Mouse (Mus musculus): ENCODE results near the gene Atp6v1g3. TPM values are rescaled to one million over a fixed set of nuclear protein-coding genes. Genes with fewer than 3 reads are reported as not detected.

The Atp6v1g3 gene
- total RNA-seq, 2 experiments from 2014 or later = not detected

DNA sequence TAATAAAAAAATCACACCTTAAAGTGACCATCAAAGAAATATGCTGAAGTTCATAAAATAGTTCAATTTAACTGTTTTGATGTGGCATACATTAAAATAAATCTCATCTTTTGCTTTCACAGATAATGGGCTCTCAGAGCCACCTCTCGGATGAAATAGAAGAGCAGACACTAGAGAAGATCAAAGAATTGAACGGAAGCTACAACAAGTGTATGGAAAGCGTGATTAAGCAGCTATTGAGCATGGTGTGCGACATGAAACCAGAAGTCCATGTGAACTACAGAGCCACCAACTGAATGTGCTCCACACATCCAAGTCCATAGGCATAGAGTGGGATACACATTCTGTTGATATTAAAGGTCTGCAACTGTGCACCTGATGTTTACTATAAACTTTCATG, 14.1 kb downstream of the Atp6v1g3 start:
- DNase-seq (ENCODE audit: extremely low spot score in 1 of 2, low spot score in 1 of 2) = no peak

DNA sequence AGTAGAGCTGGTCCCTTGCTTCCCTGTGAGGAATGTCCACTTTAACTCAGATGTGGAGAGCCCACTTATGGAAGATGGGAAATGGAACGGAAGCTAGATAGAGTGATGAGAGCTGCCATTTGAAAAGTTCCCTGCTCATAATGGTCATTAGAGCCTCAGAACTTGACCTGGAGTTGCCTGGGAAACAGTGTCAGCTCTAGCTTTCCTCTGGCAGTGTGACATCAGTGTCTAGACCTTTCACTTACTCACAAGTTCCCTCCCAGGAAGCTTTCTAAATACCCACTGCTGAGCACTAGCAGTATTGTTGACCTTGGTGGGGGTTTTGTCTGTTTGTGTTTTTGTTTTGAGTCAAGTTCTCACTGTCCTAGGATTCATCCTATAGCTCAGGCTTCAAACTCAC, 15.2 kb downstream of the Atp6v1g3 start:
- no peak for DNase-seq (ENCODE audit: extremely low spot score in 1 of 2, low spot score in 1 of 2)

DNA sequence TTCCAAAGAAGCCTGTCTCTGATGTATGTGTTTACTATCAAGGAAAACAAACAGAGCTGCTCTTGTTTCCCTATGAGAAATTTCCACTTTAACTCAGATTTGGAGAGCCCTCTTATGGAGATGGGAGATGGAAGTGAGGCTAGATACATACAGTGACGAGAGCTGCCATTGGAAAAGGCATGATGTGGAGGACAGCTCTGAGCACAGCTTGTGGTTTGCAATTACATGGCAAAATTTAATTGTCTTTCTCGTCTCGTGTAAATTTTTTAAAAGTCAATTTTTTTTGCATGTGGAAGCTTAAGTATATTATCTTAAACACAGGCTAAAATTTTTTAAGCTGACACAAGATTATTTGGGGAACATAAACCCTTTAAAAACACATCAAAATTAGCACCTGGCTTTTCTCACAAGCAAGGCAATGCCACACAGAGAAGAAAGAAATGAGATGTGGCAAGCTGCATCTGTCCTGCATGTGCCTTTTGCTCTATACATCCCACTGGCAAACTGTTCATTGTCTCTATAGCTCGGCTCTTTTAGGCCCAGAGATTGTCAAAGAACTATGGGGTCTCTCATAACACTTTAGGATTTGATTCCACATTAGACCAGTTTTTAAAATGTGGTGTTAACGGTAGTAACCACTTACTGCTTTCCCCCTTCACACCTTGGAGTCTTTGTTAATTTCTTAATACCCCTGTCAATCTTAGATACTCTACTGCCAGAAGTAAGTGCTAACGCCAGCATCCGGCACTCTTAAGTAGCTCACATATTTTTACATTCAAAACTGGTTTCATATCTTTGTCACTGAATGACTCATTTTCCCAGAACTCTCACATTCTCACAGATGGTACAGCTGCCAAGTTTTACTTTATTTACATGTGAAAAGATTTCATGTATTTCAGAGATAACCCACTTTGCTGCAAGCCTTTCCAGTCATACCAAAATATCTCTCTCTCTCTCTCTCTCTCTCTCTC, 16.2 kb downstream of the Atp6v1g3 start:
- no peak for DNase-seq (ENCODE audit: extremely low spot score in 1 of 2, low spot score in 1 of 2)

DNA sequence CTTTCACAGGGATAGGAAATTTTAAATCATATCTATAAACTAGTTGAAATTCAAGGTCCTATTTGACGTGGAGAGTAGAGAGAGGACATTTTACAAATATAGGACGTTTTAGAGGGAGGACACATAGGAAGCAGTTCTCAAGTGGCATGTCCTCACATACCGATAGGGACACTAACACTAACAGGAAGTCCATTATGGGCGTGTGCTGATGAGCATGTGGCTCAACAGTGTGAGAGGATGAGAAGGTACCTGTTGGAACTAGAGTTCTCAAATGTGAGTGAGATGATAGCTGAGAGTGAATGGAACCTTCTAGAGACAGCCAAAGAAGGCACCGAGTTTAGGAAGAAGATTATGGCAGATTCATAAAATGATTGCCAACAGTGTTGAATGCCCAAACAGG, 17.9 kb downstream of the Atp6v1g3 start:
- no peak for DNase-seq (ENCODE audit: extremely low spot score in 1 of 2, low spot score in 1 of 2)

GRCm38 (mm10) chr1:138294487-138294886, 20.9 kb downstream of the Atp6v1g3 start:
- no peak for DNase-seq (ENCODE audit: extremely low spot score in 1 of 2, low spot score in 1 of 2)

DNA sequence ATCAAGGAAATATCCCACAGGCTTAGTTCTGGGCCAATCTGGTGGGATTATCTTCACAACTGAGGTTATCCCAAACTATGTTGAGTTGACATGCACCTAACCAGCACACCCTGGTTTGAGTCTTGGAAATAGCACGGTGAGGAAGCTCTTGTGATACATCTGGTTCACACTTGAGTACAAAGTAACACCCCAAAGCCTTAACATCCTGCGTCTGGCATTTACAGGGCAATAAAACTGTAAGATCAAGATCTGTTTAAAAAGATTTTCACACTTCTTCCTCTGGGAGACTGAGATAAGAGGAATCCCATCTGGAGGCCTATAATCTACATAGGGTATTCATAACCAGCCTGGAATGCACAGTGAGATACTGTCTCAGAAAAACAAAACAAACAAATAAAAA, 24.6 kb downstream of the Atp6v1g3 start:
- no peak for DNase-seq (ENCODE audit: extremely low spot score in 1 of 2, low spot score in 1 of 2)

DNA sequence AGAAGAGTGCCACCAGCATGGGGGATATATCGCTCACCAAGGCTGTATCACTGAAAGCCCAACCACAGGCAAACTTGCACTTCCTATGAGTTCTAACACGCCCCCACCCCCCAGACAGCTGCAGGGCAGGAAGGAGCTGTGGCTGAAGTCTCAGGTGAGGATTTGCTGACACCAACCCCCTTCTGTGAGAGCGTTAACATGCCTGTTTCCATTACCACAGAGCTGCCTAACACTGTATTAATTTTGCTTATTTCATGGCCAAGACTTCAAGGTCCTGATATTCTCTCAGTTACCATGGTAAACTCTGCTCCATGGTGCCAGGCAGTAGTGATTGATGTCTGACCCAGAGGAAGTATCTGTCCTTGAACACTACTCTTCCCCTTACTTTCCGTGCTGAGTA, 26.0 kb downstream of the Atp6v1g3 start:
- DNase-seq (ENCODE audit: extremely low spot score in 1 of 2, low spot score in 1 of 2) = no peak

DNA sequence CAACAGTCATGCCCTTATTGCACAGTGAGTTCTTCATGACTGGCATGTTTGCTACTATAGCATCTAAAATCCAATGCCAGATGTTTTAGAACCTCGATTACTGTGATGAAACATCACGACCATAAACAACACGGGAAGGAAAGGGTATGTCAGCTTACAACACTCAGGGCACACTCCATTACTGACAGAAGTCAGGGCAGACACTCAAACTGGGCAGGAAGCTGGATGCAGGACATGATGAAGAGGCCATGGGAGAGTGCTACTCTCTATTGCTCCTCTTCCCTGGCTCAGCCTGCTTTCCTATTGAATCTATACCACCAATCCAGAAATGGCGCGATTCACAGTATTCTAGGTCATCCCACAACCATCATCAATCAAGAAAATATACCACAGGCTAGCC, 28.4 kb downstream of the Atp6v1g3 start:
- no peak for DNase-seq (ENCODE audit: extremely low spot score in 1 of 2, low spot score in 1 of 2)

DNA sequence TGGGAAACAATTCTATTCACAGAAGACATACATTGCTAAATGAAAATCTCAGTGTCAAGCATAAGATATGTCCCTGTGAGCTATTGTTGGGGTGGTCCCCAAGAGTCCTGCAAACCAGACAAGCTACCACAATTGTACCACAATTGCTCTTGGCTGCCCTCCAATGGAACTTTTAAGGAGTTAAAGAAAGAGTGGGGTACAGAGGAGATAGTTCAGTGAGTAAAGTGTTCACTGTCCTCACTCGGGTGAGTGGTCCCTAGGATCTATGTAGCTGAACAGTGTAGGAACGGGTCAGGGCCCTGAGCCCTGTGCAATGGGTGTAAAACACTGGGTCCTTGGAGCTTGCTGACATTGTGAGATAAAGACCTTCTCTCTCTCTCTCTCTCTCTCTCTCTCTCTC, 29.2 kb downstream of the Atp6v1g3 start:
- DNase-seq (ENCODE audit: extremely low spot score in 1 of 2, low spot score in 1 of 2) = no peak

DNA sequence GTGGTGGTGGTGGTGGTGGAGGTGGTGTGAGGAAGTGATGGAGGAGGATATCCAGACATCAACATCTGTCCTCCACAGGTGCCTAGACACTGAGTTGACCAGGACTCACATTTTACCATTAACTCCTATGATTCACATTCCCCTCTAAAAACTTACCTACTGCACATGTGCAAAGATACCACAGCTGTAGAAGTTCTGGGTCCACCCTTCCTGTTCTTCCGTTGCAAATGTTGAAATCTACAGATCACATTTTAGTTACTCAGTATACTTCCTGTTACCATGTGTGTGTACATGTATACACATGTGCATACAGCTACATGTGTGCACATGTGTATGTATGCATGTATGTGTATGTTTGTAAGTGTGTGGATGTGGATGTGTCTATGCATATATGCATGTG, 29.8 kb downstream of the Atp6v1g3 start:
- no peak for DNase-seq (ENCODE audit: extremely low spot score in 1 of 2, low spot score in 1 of 2)

GRCm38 (mm10) chr1:138304141-138304915, 30.8 kb downstream of the Atp6v1g3 start:
- no peak for DNase-seq (ENCODE audit: extremely low spot score in 1 of 2, low spot score in 1 of 2)

- no peak for DNase-seq (ENCODE audit: extremely low spot score in 1 of 2, low spot score in 1 of 2)
These were observed 49.1 kb downstream of the Atp6v1g3 start for GRCm38 (mm10) chr1:138322657-138323056.

GRCm38 (mm10) chr1:138323076-138323630, 49.6 kb downstream of the Atp6v1g3 start:
- DNase-seq (ENCODE audit: extremely low spot score in 1 of 2, low spot score in 1 of 2) = no peak

DNA sequence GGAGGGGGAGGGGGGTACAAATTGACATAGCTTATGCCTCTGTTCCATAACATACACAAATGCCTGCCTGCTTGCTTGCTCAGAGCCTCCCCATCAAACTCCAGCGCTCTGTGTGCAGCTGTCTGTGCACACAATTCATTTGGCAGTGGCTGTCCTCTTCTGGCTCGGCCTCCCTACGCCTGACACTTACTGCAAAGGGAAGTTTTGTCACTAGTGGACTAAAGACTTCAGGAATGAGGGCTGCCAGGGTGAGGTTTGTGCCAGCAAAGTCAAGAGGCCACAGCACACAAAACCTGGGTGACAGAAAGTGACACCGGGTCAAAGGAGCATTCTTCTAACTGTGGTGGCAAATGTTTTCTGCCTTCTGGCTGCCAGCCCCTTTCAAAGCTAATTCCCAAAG, 52.6 kb downstream of the Atp6v1g3 start:
- DNase-seq (ENCODE audit: extremely low spot score in 1 of 2, low spot score in 1 of 2) = no peak

- DNase-seq (ENCODE audit: extremely low spot score in 1 of 2, low spot score in 1 of 2) = no peak
These were observed 53.0 kb downstream of the Atp6v1g3 start for GRCm38 (mm10) chr1:138326566-138326965.

DNA sequence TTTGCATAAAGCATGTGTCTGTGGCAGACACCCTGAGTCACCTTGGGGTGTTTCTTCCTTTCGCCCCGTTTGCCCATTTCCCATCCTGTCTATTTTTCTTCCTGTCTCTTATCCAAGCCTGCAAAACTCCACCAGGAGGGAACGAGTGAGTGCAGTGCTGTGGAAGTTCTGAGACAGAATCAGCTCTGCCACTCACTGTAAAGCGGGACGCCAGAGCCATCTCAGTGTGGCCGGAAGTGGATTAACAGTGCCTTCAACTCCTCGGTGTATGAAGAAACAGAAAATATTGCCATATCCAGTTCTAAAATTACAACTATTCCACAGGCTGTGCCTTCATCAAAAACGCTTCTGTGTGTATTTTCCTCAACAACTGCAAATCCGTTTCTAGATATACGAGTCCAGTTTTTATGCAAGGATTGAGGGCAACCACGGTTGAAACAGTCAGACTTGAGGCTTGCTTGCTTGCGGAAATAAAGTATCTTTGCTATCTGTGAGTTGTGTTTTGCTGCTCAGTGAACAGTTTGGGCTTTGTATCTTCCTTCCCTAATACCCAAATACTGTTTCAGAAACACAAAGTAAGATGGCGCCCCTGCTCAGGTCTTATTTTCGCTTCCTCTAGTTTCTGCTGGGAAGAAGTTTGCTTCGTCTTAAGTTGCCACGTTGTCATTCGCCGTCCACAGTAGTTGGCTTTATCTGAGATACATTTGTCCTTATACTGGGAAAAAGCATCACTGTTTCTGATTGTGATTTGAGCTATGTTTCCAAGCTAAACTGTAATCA, 54.1 kb downstream of the Atp6v1g3 start:
- DNase-seq (ENCODE audit: extremely low spot score in 1 of 2, low spot score in 1 of 2) = no peak

- DNase-seq (ENCODE audit: extremely low spot score in 1 of 2, low spot score in 1 of 2) = no peak
These were observed 54.8 kb downstream of the Atp6v1g3 start for GRCm38 (mm10) chr1:138328320-138328719.

GRCm38 (mm10) chr1:138330556-138330955, 57.0 kb downstream of the Atp6v1g3 start:
- no peak for DNase-seq (ENCODE audit: extremely low spot score in 1 of 2, low spot score in 1 of 2)

DNA sequence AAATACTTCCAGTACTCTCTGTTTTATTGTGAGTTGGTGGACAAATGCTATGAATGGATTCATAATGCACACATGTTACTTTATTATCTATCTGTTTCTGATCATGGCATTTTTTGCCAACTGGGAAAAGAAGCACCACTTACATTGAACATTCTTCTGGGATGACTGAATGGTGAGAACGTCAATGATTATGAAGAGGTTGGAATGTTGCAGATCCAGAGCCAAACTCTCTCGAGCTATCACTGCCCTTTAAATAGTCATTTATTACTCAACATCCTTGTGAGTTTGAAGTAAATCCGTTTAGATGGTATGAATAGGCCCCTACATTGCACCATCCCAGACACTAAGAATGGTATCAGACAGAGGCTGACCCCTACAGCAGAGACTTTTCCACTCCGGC, 58.1 kb downstream of the Atp6v1g3 start:
- no peak for DNase-seq (ENCODE audit: extremely low spot score in 1 of 2, low spot score in 1 of 2)

DNA sequence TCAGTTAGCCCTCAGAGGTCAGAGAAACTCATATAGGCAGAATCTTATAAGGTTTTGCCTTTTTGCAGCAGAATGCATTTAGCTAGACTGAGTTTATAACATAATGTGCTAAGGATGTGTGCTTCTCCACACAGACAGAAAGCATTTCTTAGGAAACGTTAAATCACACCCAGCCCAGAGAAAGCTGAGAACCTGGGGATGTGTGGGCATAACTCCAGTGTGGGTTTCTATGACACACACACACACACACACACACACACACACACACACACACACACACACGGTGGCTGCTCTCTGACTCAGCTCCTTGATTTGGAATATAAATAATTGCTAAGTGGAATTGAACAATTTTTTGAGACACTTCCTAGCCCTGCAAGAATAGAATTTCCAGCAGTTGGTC, 61.2 kb downstream of the Atp6v1g3 start:
- no peak for DNase-seq (ENCODE audit: extremely low spot score in 1 of 2, low spot score in 1 of 2)

All from layer of hippocampus, postnatal 25 days (tissue).